Mouse (Mus musculus): ENCODE data around the gene Bmper.
A peak's percentile ranks its signal among the peaks of the same experiment; 100 is the strongest.

Gene Bmper

DNA sequence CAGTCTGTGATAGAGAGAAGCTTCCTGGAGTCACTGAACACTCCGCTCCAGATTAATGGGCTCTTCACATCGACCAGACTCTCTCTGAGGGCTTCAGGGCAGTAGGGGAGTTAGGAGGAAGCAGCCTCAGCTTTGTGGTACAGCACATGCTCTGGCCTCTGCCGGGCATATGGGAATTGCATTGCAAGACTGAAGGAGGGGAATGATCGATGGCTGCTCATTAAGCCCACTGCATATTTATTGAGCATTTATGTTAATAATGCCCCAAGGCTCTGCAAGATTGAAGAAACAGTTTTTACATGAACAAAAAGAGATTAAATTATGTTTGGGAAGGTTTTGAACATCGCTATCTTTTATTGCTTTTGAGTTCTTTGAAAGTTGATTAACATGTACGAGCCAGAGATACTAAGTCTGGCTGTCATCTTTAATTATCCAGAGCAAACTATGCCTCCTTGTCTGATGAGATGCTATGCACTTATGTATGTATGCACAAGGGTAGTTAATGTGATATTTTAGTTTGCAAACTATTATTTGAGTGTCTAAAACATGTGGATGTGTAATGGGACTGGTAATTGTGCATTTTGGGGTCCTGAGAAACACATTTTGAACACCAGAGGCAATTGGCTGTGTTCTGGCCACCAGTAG is 13.9 kb downstream of the Bmper start:
- DNase-seq, result no peak

DNA sequence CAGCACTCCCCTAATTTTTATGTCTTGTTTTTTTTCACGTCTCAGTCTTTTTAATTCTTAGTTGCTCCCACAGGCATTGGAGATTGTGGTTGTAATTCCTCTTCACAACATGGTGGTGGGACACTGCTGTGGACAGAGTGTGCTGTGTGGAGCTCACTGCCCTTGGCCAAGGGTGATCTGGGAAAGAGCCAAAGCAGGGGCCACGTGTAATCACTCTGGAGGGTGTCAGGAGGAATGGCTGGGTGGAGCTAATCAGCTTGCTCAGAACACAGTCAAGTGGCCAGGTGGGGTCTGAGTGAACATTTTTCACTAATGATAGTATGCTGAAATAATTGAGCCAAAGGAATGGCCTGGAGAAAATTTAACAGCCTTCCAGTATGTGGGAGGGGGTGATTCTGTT is 16.1 kb downstream of the Bmper start:
- no peak for DNase-seq

DNA sequence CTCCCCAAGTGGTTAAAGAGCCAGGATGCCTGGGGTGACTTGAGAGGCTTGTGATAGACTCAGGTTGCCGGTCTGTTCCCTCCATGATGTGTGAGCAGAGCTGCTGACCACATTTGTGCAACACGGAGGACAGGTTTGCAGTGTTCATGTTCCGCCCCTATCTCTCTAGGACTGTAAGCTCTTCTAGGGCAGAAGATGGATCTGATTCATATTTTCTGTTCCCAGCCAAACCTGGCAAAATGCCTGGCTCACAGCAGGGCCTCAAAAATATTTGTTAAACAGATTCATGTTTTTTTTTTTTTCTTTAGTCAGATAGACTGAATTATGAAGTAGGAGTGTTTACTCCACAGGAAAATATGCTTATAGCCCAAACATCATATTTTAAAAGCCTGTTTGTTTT is 20.0 kb downstream of the Bmper start:
- DNase-seq, result no peak

DNA sequence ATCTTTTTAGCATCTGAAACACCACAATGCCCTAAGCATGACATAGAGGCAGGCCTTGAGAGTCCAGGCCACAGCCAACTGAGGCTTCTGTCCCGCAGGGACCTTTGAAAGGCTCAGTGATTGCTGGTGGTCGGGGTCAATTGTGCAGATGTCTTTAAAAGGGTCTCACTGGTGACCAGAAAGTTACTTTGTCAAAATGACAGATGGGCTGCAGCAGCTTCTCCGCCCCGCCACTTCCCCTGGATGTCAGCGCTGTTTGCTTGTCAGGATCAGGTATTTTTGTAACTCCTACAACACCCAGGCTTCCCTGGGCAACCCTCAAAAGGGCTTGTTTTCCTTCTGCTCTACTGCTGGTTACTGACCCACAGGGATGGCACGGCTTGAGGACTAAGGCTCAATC is 21.0 kb downstream of the Bmper start:
- DNase-seq, result no peak

DNA sequence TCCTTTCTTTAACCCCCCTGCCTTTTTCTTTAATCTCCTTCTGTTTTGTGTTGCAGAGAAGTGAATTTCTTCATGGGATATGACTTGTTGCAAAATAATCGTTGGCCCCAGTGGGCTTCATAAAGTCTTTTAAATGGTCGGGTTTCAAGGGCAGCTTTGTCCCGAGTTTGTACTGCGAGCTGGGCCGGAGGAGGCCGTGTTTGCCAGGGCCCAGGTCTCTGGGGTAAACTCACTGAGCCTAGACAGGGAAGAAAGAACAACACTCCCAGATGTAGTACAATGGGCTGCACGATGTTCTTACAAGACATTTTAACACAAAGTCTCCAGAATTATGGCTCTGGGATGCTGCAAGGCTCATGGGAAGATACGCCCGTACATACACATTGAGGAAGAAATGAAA is 23.5 kb downstream of the Bmper start:
- DNase-seq, result no peak

DNA sequence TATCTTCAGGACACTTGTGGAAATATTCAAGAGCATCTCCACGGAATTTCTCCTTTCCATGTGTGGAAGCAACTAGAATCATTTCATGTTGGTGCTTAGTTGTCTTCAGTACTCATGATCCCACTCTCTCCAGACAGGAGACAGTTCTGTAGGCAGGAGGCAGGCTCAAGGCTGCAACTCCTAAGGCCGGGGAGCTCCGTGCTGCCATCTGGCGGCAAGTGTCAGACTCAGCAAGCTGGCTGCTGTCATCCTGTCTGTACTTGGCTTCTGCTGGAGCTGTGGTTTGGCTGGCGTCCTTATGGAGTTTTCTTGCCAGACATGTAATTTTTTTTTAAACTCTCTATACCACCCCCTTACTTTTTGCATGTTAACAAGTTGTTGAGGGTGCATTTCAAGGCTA is 27.1 kb downstream of the Bmper start:
- peak; percentile 52 for DNase-seq

DNA sequence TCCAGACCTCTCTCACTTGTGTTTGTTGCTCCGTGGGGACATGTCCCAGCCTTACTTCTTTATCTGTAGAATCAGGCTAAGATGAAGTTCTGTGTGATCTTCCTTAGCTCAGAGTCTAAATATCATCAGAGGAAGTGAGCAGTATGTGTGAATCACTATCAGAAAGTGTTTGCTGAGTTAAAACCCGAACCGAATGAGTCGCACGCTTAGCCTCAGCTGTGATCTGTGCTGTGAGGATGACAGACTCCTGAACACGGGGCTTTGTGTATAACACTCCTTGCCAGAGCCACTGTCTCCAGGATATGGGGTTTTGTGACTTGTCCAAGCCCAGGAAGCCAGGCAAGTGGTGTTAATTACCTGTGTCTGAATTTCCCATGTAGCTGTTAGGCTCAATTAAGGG is 28.1 kb downstream of the Bmper start:
- DNase-seq, result no peak

DNA sequence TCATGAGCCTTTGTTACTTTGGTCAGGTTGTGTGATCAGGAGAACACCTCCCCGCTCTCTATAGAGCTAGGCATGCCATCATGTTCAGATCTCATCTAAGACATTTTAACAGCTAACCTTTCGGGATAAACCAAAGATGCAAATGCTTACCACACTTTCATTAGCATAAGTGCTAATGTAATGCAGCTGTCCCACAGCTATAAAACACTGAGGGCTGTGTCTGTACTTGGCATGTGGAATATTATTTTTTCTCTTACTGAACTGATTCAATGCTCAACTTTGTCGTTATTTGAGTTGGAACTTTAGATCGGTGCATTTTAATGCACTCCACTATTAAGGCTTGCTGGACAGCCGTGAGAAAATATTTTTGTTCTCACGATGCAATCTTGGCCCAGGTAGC is 30.7 kb downstream of the Bmper start:
- no peak for DNase-seq

DNA sequence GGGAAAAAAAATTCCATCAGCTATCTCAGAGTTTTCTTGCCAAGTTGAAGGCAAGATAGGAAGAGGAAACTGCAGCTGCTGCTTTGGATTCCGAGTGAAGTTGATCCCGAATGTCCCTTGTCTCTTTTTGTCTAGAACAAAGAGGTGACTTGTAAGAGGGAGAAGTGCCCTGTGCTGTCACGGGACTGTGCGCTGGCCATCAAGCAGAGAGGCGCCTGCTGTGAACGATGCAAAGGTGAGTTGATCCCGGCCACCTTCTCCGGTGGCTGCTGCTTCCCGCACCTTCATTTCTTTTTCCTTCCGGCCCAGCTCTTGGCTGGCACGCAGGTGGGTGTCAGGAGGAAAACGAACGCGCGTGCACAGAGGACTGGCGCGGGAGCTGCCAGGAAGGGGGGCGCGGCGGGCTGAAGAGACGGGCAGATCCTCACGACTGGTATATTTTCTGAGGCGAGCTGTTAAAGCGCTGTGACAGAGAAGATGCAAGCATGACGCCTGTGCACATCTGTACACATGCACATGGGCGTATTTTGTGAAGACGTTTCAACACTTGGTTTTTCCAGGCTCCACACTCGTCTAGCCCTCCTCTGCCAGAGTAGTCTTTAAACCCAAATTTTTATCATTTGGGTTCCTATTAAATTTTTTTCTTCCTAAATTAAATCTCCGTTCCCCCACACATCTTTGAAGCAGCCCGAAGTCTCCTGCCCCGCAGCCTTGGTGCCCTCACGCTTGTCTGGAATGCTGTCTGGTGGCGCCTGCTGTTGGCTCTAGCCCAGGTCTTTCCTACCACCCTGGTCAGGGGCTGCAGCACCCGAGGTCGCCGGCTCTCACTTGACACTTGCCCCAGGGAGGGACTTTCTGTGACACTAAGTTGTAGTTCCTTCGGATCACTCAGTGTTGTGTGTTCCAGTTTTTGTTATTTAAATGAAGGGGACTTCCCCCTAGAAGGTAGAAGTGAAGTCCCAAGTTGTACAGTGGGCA is 31.6 kb downstream of the Bmper start:
- no peak for DNase-seq

DNA sequence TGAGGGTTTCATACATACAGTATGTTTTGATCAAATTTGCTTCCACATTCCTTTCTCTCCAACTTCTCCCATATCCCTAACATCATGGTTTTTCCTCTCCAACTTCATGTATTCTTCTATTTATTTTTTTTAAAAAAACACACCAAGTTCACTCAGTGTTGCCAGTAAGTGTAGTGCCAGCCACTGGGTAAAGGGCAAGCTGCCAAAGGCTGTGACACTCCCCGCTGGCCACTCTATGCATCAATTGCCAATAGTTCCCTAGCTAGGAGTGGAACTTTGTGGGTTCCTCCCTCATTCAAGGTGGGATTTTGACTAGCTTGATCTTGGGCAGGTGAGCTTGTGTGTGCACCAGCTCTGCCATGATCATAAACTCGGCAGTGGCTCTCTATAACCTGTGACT is 33.0 kb downstream of the Bmper start:
- no peak for DNase-seq

DNA sequence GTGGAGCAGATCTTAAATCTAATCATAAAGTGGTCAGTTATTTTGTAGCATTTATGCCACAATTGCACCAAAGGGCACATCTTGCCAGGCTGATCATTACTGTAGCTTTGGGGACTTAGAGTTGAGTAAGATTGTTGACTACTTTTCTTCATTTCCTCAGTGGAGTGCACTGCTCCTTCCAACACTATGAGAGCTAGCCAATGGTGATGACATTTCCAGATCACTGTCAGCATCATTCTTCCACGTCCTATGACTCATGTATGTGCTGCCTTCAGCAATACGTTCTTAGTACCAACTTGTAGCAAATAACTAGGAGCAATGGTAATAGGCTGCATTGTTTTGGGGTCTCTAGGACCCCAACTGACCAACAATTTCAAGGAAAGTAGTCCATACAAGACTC is 33.7 kb downstream of the Bmper start:
- DNase-seq, result no peak

DNA sequence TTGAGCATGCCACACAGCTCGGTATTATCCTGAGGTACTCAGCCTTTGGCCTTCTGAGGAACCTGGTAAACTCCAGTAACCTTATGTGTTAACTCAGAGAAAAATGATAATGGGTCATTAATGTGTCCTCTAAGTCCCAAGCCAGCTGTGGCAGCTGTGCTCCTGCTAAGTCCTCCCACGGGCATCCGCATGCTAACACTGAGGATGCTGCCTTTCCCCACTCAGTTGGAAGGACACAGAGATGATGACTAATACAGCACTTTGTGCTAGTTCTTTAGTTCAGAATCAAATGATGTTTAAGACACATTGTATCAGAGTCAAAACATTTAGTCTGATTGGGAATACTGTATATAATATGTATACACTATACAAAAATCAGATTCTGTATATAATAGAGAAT is 39.0 kb downstream of the Bmper start:
- no peak for DNase-seq

DNA sequence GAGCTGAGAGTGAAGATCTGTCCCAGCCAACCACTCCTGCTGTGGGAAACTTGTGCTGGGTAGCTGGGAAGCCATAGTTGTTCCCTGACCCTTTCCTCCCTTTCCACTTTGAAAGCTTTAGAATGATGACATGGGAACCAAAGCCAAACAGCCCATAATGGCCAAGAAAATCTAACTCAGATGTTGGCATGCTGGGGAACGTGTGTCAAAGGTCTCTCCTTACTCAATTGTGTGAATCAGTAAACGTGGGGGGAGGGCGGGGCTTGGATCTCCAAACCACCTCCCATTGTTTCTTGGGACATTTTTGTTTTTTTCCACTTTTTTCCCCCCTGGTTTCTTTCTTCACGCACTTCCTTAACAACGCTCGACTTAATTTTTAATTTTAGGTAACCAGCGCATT is 40.0 kb downstream of the Bmper start:
- DNase-seq, result no peak

DNA sequence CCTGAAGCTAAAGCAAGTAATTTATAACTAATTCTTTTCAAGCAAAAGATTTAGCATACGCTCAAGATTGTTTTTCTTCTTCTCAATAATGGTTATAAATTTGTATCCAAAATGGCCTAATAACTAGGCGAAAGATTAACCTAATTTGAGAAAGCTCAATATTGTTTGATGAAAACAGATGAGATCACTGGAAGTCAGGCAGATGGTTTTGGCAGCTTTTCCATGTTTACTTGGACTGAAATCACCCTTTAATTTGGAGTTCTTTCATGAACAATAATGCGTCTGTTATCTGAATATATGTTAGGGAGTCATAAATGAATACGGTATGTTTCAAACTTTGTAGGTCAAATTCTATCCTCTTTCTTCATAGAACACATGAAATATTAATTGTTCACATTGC is 41.6 kb downstream of the Bmper start:
- DNase-seq, result no peak

DNA sequence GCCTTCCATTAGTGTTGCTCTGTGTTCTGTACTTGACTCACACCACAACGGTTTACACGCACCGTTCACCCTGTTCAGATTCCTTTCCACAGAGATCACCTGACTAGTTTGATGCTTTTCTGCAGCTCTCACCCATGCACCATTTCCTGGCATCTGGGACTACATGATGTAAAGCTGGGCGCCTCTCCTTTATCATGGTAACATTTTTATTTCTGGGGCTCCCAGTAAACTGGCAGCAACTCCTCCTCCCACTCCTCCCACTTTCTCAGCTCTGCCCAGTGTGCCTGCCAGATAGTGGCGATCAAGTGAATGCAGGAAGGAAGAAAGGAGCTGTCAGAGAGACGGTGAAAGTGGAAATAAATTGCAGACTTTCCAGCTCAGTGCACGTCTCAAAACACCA is 45.7 kb downstream of the Bmper start:
- DNase-seq, result no peak

DNA sequence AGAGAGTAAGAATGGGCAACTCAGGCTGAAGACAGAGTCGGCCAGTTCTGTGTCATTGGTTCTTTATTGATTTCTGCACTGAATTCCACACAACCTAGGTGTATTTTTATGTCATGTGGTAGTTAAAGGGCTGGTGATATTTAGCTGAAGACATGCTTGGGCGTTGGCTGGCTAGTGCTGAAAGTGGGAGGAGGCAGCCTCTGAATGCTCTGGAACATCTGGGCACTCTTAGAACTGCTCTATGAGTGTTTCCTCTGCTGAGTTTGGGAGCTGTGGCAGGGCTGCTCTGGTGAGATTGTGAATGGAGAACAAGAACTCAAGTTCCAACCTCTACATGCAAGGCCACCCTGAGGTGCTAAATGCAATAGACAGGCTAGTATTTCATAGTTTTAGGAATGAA is 46.2 kb downstream of the Bmper start:
- no peak for DNase-seq

DNA sequence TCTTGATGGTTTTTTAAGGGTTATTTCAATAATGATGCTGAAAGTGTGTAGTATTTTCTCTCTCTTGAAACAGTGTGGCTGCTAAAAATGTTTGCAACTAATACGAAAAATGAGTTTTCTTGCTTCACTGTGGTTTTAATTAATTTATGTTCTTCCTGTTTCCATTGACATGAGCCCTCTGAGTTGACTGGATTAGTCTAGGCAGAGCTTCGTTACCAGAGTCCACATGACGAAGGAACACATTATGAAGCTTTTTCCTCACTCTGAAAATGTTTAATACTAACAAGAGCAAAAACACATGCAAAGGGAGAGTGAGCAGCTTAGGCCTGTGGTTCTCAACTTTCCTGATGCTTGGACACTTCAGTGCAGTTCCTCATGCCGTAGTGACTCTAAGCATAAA is 53.4 kb downstream of the Bmper start:
- DNase-seq, result no peak

DNA sequence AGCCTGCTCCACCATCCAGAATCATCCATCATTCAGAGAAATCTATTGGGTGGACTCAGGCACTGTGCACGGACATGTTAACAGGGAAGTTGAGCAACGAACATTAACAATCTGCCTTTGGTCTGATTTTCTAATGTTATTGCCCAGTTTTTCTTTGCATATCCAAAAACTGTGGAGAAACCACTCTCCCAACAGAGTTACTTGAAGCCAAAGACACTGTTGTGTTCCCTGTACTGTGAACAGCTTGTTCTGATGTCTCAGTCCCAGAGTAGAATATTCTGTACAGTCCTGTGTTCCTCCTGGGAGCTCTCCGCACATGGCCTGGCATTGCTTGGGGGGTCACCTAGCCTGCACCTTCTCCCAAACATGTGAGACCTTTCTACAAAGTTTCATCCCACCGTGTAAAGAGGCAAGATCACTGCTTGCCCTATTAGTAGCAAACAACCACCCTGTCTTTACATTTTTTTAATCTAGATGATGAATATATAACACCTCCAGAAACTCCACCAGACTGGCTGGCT is 62.1 kb downstream of the Bmper start:
- DNase-seq, result no peak

DNA sequence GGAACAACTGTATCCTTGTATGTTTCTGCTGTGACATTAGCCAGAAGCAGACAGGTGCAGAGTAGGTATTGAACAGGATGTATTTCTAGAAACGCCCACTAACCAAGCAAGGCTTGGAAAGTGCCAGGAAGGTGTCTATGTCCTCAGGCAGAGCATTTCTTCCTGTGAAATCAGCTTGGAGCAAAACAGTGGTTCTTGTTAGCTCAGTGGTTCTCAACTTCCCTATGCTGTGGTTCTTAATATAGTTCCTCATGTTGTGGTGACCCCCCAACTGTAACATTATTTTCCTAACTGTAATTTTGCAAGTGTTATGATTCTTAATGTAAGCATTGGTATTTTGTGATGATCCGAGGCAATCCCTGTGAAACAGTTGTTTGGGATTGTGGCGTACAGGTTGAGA is 70.7 kb downstream of the Bmper start:
- DNase-seq, result no peak

DNA sequence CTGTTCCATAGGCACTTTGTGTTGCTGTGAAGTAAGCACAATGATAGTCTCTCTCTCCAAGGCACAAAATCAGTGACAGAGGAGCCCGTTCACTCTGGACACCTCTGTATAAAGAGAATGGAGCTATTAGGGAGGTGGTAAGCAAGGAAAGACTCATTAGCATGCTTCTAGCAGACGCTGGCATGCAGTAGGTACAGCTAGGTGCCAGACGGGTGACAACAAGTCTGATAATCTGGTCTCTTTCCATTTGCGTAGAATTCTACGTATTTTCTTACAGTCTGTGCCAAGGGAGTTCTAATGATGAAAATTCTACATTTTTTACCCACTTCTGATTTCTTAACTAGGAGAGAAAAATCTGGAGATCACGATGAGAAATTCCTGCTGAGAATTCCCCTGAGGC is 72.7 kb downstream of the Bmper start:
- DNase-seq, result no peak

DNA sequence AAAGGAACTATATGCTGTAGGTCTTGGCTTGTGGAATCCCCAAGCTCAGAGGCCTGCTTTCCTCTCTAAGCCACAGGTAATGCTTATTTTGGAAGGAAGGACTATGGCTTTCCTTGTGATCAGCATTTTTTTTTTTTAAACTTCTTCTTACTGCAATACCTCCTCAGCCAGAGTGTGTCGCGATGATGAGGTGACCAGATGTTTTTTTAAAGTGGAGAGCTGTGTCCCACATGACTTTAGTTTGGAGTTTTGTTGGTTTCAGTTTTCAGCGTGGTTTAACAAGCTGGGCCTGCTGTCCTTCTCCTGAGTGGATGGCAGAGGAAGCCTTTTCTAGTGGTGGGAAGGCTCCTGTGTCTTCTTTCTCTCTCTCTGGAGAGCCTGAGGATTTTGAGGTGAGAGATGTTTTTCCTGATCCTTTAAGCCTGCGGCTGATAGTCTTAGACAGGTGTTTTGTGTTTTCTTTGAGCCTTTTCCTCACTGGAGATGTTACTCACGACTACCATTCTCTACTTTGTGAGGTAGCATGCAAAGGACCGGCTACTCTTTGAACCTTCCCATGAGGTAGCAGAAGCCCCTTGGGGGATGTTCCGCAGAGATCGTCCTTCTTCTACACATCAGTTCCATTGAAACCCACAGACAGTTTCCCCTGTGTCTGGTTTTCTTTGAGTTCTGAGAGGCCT is 74.8 kb downstream of the Bmper start:
- no peak for DNase-seq

DNA sequence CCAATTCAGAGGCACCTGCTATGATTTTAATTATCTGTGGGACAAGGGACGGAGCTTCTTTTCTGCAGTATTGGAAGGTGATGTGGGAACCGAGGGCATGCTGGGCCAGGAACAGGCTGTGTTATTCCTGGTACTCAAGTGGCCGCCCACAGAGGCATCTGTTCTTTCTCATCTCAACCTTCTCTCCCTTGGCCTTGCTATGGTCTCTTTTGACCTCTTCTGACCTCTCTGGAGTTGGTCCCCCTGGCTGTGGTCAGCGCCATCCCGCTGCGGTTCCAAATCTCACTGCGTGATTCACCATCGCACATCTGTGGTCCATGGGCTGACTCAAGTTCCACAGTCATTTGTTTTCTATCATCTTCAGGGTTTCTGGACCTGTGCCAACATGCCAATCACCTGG is 77.5 kb downstream of the Bmper start:
- no peak for DNase-seq

DNA sequence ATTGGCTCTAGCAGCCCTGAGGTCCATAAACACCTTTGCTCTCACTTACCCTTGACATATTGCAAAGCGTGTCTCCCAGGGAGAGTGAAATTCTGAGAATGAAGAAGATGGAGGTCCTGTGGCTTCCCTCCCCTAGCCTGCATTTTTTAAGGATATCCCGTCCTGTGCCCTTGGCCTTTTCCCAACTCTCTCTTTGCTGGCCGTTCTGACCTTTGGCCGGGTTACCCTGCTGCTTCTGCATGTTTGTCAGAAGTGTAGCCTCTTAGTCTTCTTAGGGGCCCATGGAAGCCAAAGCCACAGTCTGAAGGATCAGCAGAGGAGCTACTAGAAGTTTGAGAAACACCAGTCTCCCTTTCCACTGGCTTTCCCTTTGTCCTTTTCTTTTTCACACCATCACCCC is 82.8 kb downstream of the Bmper start:
- no peak for DNase-seq

DNA sequence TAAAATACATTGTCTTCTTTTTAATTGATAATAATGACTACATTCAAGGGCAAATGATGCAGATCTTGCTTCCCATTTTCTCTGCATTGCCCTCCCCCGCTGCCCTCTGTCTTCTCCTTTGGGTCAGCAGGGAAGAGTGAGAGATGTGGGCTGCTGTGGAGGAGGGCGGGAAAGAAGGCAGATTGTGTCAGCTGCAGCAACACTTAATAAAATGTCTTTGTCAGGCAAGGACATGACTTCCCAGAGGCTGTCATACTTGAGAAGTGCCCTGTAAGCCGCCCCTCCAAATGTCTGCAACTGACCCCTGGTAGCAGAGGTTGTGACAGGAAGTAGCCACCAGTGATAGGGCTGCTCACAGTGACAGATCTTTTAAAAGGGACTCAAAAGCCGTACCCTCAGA is 83.3 kb downstream of the Bmper start:
- DNase-seq, result no peak

Data from thymus, postnatal 25 days (tissue).